Mouse (Mus musculus) hindbrain, postnatal 0 days (tissue): ENCODE measurements around the gene C2cd4d. TPM values are rescaled to one million over a fixed set of nuclear protein-coding genes. Genes with fewer than 3 reads are reported as not detected.

Experiments used
- ATAC-seq: fragments of 200-750 bp; cut with Nextera tagmentation; 2 replicates; pipeline ENCODE4 v1.8.0; 2017; ENCODE audit warnings: mild to moderate bottlenecking, moderate TSS enrichment, moderate library complexity
- DNase-seq: peaks from one replicate; pipeline ENCODE4 v3.0.0-alpha.2; 2015; ENCODE audit warnings: low spot score
- H3K27ac ChIP-seq: fragments of 300-500 bp; sonication (generic); 2 replicates; pipeline ENCODE4 v1.5.1; 2014; ENCODE audit warnings: mild to moderate bottlenecking
- H3K27me3 ChIP-seq: fragments of 300-500 bp; sonication (generic); 2 replicates; pipeline ENCODE4 v1.6.1; 2014; ENCODE audit warnings: low read length, mixed read lengths; ENCODE audit not compliant: insufficient read depth
- H3K36me3 ChIP-seq: fragments of 300-500 bp; sonication (generic); 2 replicates; pipeline ENCODE4 v1.6.1; 2014; ENCODE audit warnings: low read length, mixed read lengths; ENCODE audit not compliant: insufficient read depth
- H3K4me1 ChIP-seq: fragments of 300-500 bp; sonication (generic); 2 replicates; pipeline ENCODE4 v1.6.1; 2014; ENCODE audit warnings: antibody characterized with exemption, low read length, mixed read lengths; ENCODE audit not compliant: insufficient read depth
- H3K4me2 ChIP-seq: fragments of 300-500 bp; sonication (generic); 2 replicates; pipeline ENCODE4 v1.6.1; 2014; ENCODE audit warnings: low read depth, mild to moderate bottlenecking, low read length, moderate library complexity, mixed read lengths
- H3K4me3 ChIP-seq: fragments of 300-500 bp; sonication (generic); 2 replicates; pipeline ENCODE4 v1.5.1; 2014; ENCODE audit warnings: low read length
- H3K9ac ChIP-seq: fragments of 300-500 bp; sonication (generic); replicated peaks from 2 replicates; pipeline ENCODE4 v1.6.1; 2014; ENCODE audit warnings: mild to moderate bottlenecking, low read length, moderate library complexity, mixed read lengths
- H3K9me3 ChIP-seq: fragments of 300-500 bp; sonication (generic); 2 replicates; pipeline ENCODE4 v1.6.1; 2016; ENCODE audit warnings: low read length, mixed read lengths
- CTCF ChIP-seq: IDR thresholded peaks from 2 replicates; pipeline ENCODE4 v1.5.1; 2016; ENCODE audit warnings: antibody characterized with exemption, control low read depth, low read depth
- WGBS: fragments of 180-500 bp; shearing (Covaris S2); extraction: QIAGEN DNeasy Blood & Tissue Kit; methylation state at CpG from one replicate; pipeline ENCODE4 v1.1.7; 2014; 5-methylcytosine and 5-hydroxymethylcytosine counted together
- polyA plus RNA-seq: library from polyadenylated mRNA; unstranded; fragments of >200 nt; fragmentation: Nextera tagmentation; extraction: Ambion mirVana; gene quantifications from 2 replicates; pipeline ENCODE4 v1.2.1, GENCODE M21; 2015
- total RNA-seq: library from RNA; depleted of rRNA; stranded (reverse); fragments of >200 nt; gene quantifications from 2 replicates; pipeline ENCODE4 v1.2.3, GENCODE M21; 2014; rRNA removed

The C2cd4d gene
- total and polyA plus RNA-seq, 2 experiments from 2014 or later, result 1.3 to 1.8 TPM

GRCm38 (mm10) chr3:94404366-94405054, 42.3 kb downstream of the C2cd4d start:
- Histone ChIP-seq H3K9ac (0 out of 2 replicates have a peak overlapping the region, but pooled peaks have one; percentile 4), H3K27me3 (no peaks in the 10 kb centered on the region), H3K9me3 (no peaks in the 10 kb centered on the region), H3K4me1 (peaks cover 5% of the 10 kb centered on the region; the same call in 1 of the 2 replicates), H3K36me3 (no peaks in the 10 kb centered on the region), H3K27ac (no peak overlapping the region), H3K4me3 (no peak overlapping the region), H3K4me2 (no peak overlapping the region)
- 0 out of 2 replicates have a peak, but pooled peaks have one; percentile 9 for TF ChIP-seq CTCF
- 18% methylated on average over 7 of the region's 7 CpGs for WGBS
- no peak for DNase-seq
- ATAC-seq, result peak; percentile 41; the same call in 1 of the 2 replicates

GRCm38 (mm10) chr3:94405561-94405960, 43.3 kb downstream of the C2cd4d start:
- TF ChIP-seq CTCF, result no peak
- no peak for ATAC-seq
- Histone ChIP-seq H3K27me3 (no peaks in the 10 kb centered on the region), H3K4me3 (no peak overlapping the region), H3K27ac (no peak overlapping the region), H3K4me1 (0 out of 2 replicates have a peak, but pooled peaks cover 3% of the 10 kb centered on the region), H3K9ac (no peak overlapping the region), H3K4me2 (no peak overlapping the region), H3K36me3 (no peaks in the 10 kb centered on the region), H3K9me3 (no peaks in the 10 kb centered on the region)
- DNase-seq, result no peak
- WGBS, result 67% methylated on average over 4 of the region's 4 CpGs

GRCm38 (mm10) chr3:94412530-94412929, 50.3 kb downstream of the C2cd4d start:
- Histone ChIP-seq H3K9me3 (no peaks in the 10 kb centered on the region), H3K4me3 (peak overlapping the region; percentile 57), H3K9ac (peak overlapping the region; percentile 58), H3K36me3 (no peaks in the 10 kb centered on the region), H3K27me3 (no peaks in the 10 kb centered on the region), H3K27ac (peak overlapping the region; percentile 71), H3K4me1 (no peaks in the 10 kb centered on the region), H3K4me2 (peak overlapping the region; percentile 84)
- no peak; the same call in 1 of the 2 replicates for TF ChIP-seq CTCF
- no peak; the same call in 1 of the 2 replicates for ATAC-seq
- WGBS, result 2% methylated on average over 25 of the region's 25 CpGs
- no peak for DNase-seq

GRCm38 (mm10) chr3:94413031-94413679, 50.9 kb downstream of the C2cd4d start, which contains the start of gene Tdrkh:
Tdrkh (plus strand) TSS chr3:94413273.
- WGBS, result 3% methylated on average over 52 of the region's 52 CpGs
- H3K9me3 ChIP-seq, result no peaks in the 10 kb centered on the region

More at GRCm38 (mm10) chr3:94413031-94413679, 50.9 kb downstream of the C2cd4d start, which contains the start of gene Tdrkh:
- Histone ChIP-seq H3K36me3 (no peaks in the 10 kb centered on the region), H3K27me3 (no peaks in the 10 kb centered on the region), H3K4me3 (peak within 1 kb of the TSS; percentile 57), H3K4me2 (peak within 1 kb of the TSS; percentile 89), H3K27ac (peak within 1 kb of the TSS; percentile 71), H3K4me1 (no peaks in the 10 kb centered on the region), H3K9ac (peak within 1 kb of the TSS; percentile 62)
- DNase-seq, result peak; percentile 99
- TF ChIP-seq CTCF, result peak; percentile 47
- peak; percentile 99 for ATAC-seq

Other genes starting within 250 kb of the C2cd4d start
- gene Gm10696, start 184.2 kb upstream of the C2cd4d start, total RNA-seq, result not detected in 2 replicates
- not detected in 2 replicates for gene Gm10696, start 184.2 kb upstream of the C2cd4d start, polyA plus RNA-seq
- gene Gm5286, start 165.7 kb upstream of the C2cd4d start, total RNA-seq, result not detected in 2 replicates
- gene Gm5286, start 165.7 kb upstream of the C2cd4d start, polyA plus RNA-seq, result not detected in 2 replicates
- gene Gm4778, start 98.4 kb upstream of the C2cd4d start, total RNA-seq, result not detected in 2 replicates
- gene Gm4778, start 98.4 kb upstream of the C2cd4d start, polyA plus RNA-seq, result not detected in 2 replicates
- 14.6 and 16.4 TPM in 2 replicates for gene Them4, start 52.3 kb upstream of the C2cd4d start, total RNA-seq
- gene Them4, start 52.3 kb upstream of the C2cd4d start, polyA plus RNA-seq, result 66.7 and 66.9 TPM in 2 replicates
- not detected in 2 replicates for gene Them5, start 20.3 kb upstream of the C2cd4d start, total RNA-seq
- gene Them5, start 20.3 kb upstream of the C2cd4d start, polyA plus RNA-seq, result 0.11 TPM in 1 of 2 replicates, not detected in the other
- gene Rorc, start 10.4 kb downstream of the C2cd4d start, total RNA-seq, result 1.5 TPM in 2 replicates
- gene Rorc, start 10.4 kb downstream of the C2cd4d start, polyA plus RNA-seq, result 0.45 and 0.79 TPM in 2 replicates
- 3.7 and 3.9 TPM in 2 replicates for gene Lingo4, start 36.1 kb downstream of the C2cd4d start, total RNA-seq
- 2.1 and 2.5 TPM in 2 replicates for gene Lingo4, start 36.1 kb downstream of the C2cd4d start, polyA plus RNA-seq
- 11.8 and 13.7 TPM in 2 replicates for gene Tdrkh, start 50.8 kb downstream of the C2cd4d start, total RNA-seq
- 46.8 and 48.6 TPM in 2 replicates for gene Tdrkh, start 50.8 kb downstream of the C2cd4d start, polyA plus RNA-seq
- 45.8 and 49.2 TPM in 2 replicates for gene Mrpl9, start 80.9 kb downstream of the C2cd4d start, total RNA-seq
- gene Mrpl9, start 80.9 kb downstream of the C2cd4d start, polyA plus RNA-seq, result 61.7 and 63.8 TPM in 2 replicates
- not detected in 2 replicates for gene Oaz3, start 81.5 kb downstream of the C2cd4d start, total RNA-seq
- gene Oaz3, start 81.5 kb downstream of the C2cd4d start, polyA plus RNA-seq, result 0.60 and 1.2 TPM in 2 replicates
- 156 and 184 TPM in 2 replicates for gene Celf3, start 115.9 kb downstream of the C2cd4d start, total RNA-seq
- 158 and 171 TPM in 2 replicates for gene Celf3, start 115.9 kb downstream of the C2cd4d start, polyA plus RNA-seq
- 2.3 and 4.1 TPM in 2 replicates for gene Riiad1, start 117.9 kb downstream of the C2cd4d start, total RNA-seq
- 15.7 and 18.3 TPM in 2 replicates for gene Riiad1, start 117.9 kb downstream of the C2cd4d start, polyA plus RNA-seq
- 71.3 and 79.9 TPM in 2 replicates for gene Snx27, start 220.3 kb downstream of the C2cd4d start, total RNA-seq
- 81.7 and 82.1 TPM in 2 replicates for gene Snx27, start 220.3 kb downstream of the C2cd4d start, polyA plus RNA-seq